Mouse (Mus musculus): ENCODE measurements around the gene Clcc1. TPM values are rescaled to one million over a fixed set of nuclear protein-coding genes. Genes with fewer than 3 reads are reported as not detected.
"Not testable (repeated sequence)": the region's sequence is repeated elsewhere in the genome, so short reads cannot be mapped to it uniquely, and the experiment has no call there.

Gene Clcc1
- 10 to 100 TPM; 27.0 to 31.0 TPM for total RNA-seq (2021)

DNA sequence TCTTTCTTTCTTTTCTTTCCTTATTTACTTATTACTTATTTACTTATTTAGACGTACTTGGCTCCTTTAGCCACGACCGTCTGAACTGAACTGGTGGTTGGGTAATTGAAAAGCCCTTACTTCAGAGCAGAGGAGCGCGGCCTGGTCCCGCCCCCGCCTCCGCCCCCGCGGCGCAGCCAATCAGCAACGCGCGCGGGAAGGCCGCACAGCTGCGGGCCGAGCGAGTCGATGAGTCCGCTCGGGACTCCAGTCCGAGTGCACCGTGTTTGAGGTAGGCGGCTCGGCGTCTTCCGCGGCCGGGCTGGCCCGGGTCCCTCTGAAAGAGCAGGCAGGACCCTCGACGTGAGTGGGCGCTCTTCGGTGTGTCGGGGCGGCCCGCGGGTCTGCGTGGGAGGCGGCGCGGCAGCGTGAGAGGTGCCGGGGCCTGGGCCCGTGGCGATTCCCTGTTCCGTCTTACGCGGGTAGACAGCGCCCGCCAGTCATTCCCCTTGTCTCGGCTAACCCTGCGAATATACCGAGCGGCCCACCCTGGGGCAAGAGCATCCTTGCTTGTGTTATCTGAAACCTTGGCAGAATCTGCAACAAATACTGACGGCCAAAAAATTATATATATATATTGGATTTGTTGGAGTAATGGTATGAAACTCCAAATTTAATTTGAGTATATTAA is at the start of gene Clcc1:
Gene Clcc1 (plus strand): TSS at position 204 of the 670 bp plus-strand sequence.
- peak; percentile 90 to 93 for DNase-seq (ENCODE audit: extremely low spot score in 1 of 2, low spot score in 1 of 2)

DNA sequence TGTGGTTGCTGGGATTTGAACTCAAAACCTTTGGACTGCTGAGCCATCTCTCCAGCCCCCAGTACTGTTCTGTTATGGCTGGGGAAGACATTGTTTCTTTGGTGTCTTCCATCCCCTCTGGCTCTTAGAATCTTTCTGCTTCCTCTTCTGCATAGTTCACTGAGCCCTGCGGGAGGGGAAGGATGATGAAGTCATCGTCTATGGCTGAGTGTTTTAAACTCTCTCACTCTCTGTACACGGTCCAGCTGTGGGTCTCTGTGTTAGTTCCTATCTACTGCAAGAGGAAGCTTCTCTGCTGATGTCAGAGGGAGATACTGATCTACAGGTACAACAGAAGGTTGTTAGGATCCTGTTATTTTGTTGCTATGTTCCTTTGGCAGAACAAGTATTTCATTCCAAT is 44.8 kb upstream of the Clcc1 start:
- no peak for DNase-seq (ENCODE audit: extremely low spot score in 1 of 2, low spot score in 1 of 2)

DNA sequence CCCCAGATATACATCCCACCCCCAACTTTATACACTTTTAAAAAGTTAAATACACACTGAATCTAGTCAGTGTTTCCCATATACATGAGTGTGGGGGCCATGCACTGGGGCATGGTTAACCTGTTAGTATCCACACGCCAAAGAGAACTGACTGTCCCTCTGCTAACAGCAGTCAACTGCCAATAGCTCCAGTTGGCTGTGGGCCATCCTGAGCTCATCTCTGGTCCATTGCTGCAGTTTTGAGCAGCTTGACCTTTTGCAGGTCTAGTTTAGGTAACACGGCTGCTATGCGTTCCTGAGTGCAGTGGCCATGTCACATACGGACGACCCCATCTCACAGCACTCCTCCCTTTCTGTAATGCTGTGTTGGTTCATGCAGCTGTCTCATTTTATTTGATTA is 19.0 kb upstream of the Clcc1 start:
- no peak for DNase-seq (ENCODE audit: extremely low spot score in 1 of 2, low spot score in 1 of 2)

DNA sequence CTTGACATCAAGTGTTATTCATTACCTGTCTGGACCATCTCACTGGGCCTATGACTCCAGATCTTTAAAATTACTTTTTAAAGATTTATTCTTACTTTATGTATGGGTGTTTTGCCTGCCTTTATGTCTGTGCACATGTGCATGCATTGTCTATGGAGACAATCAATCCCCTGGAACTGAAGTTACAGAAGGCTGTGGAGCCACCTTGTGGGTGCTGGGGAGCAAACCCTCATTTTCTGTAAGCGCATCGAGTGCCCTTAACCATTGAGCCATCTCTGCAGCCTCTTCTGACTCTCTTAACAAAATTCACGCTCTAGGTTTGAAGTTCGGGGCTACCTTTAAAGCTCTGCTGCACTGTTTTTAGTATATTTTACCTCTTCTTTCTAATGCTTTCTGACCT is 14.3 kb upstream of the Clcc1 start:
- DNase-seq (ENCODE audit: extremely low spot score in 1 of 2, low spot score in 1 of 2): no peak

DNA sequence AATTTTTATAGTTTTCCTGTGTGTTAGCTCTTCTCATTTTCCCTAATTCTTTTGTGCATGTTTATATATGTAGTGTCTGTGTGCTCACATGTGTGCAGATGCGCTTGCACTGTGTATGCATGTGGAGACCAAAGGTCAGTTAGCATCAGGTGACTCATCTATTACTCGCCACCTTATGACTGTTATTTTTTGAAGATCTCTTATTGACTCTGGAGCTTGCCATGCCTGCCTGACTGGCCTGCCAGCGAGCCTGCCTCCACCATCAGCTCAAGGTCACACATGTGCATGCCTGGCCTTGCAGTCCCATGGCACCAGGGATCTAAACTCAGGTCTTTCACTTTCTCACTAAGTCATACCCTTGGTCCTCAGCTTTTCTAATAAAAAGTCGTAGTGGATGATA is 12.7 kb upstream of the Clcc1 start:
- no peak for DNase-seq (ENCODE audit: extremely low spot score in 1 of 2, low spot score in 1 of 2)

DNA sequence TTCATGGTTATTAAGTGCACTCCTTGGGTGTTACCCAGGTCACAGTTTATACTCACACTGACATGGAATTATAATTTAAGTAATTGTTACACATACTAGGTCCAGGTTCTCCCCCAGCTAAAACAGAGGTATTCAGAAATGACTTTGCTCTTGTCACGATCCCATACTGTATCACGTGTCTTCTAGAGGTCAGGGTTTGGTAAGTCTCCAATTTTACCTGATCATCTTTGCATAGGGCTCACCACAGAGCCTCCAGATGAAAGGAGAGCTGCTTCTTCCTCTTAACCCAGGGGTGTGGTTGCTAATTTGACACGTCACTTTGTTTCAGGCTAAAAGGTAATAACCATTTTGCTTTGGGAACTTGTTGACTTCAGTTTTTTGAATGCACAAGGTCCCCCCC is 8.9 kb upstream of the Clcc1 start:
- no peak for DNase-seq (ENCODE audit: extremely low spot score in 1 of 2, low spot score in 1 of 2)

DNA sequence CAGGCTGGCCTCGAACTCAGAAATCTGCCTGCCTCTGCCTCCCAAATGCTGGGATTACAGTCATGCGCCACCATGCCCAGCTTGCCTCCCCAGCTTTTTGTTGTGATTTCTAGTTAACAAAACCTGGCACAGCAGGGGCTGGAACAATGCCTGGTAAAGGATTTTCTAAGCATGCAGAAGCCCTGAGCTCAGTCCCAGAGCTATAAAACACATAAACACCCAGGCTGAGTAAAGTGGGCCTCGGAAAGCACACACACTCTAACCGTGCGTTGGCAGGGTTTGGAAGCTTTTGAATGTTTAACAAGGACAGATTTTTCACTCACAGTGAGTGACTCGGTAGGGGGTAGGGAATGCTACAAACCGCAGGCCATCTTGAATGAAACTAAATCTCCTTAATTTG is 7.7 kb upstream of the Clcc1 start:
- DNase-seq (ENCODE audit: extremely low spot score in 1 of 2, low spot score in 1 of 2): peak in 1 of 2 experiments; percentile 16

DNA sequence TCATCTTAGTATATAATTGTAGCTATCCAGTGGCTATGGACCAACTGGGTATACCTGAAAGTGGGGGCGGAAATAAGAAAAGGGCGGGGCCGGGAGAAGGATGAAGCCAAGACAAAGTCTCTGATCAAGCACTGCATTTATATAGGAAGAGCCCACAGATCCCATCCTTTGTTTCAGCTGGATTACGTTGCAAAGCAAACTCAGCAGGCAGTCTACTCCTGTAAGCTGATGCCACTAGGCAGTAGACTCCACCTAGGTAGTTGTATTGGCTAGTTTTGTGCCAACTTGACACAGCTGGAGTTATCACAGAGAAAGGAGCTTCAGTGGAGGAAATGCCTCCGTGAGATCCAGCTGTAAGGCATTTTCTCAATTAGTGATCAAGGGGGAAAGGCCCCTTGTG is 6.0 kb upstream of the Clcc1 start:
- not testable (repeated sequence) for DNase-seq (ENCODE audit: extremely low spot score in 1 of 2, low spot score in 1 of 2)

DNA sequence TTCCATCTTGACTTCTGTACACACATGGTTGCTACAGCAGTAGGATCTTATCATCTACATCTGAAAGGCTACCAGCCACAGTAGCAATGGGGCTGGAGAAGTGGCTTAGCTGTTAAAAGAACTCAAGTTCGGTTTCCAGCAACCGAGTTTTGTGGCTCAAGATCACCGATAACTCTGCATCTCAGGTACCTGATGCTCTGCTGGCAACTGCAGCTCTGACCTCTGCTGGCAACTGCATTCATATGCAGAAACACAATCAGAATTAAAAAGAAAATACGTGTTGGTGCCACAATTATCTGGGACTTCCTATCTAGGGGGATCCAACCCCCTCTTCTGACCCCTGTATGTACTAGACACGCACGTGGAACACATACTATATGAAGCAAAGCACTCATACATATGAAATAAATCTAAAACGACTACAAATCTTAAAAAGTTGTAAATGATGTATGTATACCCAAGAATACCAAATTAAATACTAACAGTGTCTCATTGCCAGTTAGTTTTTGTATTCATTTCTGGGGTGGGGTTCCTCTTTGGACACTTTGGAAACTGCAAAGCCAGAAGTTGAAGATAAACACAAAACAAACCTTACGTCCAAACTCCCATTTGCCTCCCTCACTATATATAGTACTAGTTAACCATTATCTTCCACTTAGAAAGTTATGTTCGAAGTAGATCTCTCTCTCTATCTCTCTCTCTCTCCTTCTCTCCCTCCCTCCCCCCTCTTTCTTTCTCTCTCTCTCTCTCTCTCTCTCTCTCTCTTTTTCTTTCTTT is 659 bp upstream of the Clcc1 start:
- no peak for DNase-seq (ENCODE audit: extremely low spot score in 1 of 2, low spot score in 1 of 2)

DNA sequence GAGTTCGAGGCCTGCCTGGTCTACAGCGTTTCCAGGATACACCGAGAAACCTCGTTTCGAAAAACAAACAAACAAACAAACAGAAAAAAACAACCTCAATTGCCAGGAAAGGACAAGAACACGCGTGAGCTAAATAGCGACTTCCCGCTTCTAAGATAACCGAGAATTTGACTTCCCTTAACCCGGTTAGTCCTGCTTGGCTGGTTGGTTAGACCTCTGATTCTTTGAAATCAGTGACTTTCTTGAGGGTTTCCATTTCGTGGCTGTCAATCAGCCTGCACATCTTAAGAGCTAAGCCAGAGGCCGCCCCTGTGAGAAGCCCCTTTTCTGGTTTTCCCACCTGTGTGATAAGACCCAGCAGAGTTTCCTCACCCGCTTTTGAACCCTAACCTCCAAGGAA is 853 bp downstream of the Clcc1 start:
- DNase-seq (ENCODE audit: extremely low spot score in 1 of 2, low spot score in 1 of 2): no peak

DNA sequence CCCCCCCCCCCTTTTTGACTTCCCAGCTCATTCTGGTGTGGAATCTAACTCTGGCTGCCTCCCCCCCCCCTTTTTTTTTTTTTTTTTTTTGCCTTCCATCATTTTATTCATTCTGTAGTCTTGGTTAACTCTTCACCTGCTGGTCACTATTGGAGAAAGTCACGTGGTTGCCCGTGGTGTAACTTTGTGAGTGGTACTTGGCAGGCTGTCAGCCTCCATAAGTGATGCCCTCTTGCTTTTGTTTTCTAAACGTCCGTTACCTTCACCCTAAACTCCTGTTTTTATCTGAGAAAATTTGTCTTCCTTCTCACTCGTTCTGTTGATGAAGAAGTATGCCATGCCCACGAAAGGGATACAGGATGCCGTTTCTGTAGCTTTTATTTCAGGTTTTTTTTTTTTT is 1.8 kb downstream of the Clcc1 start:
- no peak for DNase-seq (ENCODE audit: extremely low spot score in 1 of 2, low spot score in 1 of 2)

DNA sequence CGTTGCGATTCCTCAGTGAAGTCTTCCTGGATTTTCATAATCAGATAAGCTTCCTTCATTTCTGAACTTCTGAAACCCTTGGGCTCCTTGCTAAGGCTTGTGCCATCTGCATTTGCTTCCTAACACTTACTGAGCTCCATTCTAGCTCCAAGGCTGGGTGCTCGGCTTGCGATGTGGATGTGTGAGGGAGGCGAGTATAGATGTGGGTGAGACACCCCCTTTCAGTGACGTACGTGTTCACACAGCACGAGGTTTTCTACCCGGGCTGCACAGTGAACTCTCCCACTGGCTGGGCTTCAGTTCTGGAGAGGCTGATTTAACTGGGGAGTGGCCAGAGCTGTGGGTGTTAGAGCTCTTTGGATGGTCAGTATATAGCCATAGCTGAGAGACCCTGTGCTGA is 4.9 kb downstream of the Clcc1 start:
- no peak for DNase-seq (ENCODE audit: extremely low spot score in 1 of 2, low spot score in 1 of 2)

DNA sequence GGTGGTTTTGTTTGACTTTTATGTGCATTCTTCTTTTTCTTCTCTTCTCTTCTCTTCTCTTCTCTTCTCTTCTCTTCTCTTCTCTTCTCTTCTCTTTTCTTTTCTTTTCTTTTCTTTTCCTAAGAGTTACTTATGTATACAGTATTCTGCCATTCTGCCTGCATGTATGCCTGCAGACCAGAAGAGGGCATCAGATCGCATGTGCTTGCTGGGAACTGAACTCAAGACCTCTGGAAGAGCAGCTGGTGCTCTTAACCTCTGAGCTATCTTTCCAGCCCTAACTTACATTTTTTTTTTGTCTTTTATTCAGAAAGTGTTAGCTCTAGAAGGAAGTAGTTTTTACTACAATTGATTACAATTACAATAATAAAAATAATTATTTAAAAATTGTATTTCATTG is 7.2 kb downstream of the Clcc1 start:
- no peak for DNase-seq (ENCODE audit: extremely low spot score in 1 of 2, low spot score in 1 of 2)

DNA sequence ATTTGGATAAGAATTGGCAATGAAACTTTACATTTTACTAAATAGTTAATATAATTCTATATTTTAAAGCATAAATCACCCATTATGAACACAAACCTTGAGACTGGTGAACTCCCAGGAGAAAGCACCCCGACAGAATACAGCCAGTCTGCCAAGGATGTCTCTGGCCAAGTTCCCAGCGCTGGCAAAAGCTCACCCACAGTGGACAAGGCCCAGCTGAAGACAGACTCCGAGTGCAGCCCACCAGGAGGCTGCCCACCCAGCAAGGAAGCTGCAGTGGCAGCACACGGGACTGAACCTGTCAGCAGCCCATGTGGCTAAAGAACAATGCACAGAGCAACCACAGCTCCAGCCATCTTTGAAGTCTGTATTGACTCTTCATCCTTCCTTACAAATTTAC is 22.9 kb downstream of the Clcc1 start:
- DNase-seq (ENCODE audit: extremely low spot score in 1 of 2, low spot score in 1 of 2): no peak

DNA sequence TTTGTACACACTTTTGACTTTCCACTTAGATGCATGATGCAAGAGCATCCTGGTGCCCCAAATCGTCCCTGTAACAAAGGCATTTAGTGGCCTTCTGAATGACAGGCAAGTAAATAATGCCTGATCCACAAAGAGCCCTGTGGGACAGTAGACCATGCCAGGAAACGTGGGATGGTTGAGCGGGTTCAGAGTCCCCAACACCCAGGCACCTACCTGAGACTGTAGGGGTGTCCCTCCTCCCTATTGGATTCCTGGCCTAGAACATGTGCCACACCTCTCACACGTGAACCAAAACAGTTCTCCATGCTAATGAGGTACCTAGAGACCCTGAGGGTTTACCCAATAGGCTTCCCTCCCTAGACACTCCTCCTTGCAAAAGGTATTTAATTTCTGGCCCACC is 27.3 kb downstream of the Clcc1 start:
- DNase-seq (ENCODE audit: extremely low spot score in 1 of 2, low spot score in 1 of 2): no peak

DNA sequence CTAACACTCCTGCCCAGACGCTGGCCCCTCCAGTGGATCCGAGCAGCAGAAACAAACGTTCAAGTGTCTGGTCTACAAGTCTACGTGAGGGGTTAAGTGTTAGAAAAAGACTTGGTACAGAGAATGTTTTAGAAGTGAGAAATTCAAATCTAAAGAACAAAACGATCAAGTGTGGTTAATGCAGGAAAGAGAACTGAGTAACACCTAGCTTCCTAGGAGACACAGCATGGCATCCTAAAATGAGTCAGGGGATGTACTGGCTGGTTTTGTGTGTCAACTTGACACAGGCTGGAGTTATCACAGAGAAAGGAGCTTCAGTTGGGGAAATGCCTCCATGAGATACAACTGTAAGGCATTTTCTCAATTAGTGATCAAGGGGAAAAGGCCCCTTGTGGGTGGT is 29.9 kb downstream of the Clcc1 start:
- not testable (repeated sequence) for DNase-seq (ENCODE audit: extremely low spot score in 1 of 2, low spot score in 1 of 2)

DNA sequence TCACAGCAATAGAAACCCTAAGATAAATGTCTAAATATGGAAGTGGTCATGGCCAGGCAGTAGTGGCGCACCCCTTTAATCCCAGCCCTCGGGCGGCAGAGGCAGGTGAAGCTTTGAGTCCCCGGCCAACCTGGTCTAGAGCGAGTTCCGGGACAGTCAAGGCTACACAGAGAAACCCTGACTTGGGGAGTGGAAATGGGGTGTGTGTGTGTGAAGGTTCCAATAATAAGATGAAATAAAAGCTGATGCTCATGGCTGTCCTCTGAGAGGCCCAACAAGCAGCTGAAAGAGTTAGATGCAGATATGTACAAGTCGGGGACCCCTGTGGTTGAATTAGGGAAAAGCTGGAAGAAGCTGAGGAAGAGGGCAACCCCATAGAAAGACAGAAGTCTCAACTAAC is 32.0 kb downstream of the Clcc1 start:
- DNase-seq (ENCODE audit: extremely low spot score in 1 of 2, low spot score in 1 of 2): no peak

DNA sequence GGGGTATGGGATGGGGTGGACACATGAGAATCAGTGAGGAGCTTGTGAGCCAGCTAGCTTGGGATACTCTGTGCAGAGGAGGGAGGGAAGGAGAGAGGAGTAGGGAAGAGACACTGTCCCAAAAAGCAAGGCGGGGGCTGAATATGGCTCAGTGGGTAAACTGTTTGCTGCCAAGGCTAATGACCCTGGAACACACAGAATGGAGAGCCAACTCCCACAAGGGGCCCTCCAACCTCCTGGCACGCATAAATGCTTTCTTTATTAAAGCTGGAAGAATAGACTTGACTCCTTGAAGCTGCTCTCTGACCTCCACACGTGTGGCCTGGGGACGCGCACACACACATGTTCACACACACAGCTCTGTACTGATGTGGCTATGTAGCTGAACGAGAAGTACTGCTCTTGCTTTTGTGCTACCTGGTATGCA is 35.3 kb downstream of the Clcc1 start:
- no peak for DNase-seq (ENCODE audit: extremely low spot score in 1 of 2, low spot score in 1 of 2)

DNA sequence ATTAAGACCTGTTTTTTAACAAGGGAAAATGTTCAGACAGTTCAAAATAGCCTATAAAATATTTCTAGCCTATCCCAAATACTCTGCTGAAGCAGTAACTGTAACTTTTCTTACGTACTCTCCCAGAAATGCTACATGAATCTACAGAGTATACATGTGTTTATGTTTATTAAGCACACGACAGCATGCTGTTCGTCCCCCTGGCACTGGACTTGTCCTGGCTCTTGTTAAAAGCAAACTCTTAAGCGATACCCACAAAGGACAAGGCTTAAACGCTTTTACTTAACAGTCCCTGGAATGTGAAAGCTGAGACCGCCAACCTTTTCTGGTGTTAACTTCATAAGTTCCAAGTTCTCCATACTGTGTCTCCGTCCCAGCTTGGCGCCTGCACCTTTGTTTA is 35.7 kb downstream of the Clcc1 start:
- no peak for DNase-seq (ENCODE audit: extremely low spot score in 1 of 2, low spot score in 1 of 2)

DNA sequence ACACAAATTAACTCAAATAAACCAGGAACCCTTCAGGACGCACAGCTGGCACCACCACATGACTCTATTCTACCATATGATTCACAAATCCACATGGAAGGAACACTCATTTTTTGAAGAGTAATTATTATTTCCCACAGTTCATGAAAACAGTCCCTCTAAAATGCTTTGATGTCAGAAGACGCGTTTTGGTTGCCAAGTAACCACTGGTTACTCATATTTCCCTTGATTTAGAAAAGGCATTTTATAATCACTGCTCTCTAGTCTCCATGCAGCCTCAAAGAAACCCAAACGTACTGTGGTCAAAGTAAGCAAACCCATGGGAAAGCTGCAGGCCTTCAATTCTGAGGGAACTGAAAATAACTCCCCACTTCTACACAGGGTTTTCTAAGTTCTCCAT is 36.3 kb downstream of the Clcc1 start:
- DNase-seq (ENCODE audit: extremely low spot score in 1 of 2, low spot score in 1 of 2): no peak

DNA sequence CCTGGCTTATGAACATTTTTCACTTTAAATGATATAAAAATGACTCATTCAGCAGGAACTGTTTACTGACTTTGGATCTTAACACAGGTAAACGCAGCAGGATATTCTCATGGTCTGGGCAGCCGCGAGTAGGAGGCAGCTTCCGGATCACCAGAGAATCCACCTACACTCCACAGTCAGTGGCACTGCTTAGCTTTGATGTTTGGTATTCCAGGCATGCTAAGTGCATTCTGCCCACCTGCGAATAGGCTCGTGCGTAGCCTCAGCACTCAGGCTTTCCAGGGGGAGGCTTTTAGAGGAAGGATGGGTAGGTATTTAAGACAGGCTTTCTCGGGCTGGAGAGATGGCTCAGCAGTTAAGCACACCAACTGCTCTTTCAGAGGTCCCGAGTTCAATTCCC is 40.6 kb downstream of the Clcc1 start:
- DNase-seq (ENCODE audit: extremely low spot score in 1 of 2, low spot score in 1 of 2): no peak

DNA sequence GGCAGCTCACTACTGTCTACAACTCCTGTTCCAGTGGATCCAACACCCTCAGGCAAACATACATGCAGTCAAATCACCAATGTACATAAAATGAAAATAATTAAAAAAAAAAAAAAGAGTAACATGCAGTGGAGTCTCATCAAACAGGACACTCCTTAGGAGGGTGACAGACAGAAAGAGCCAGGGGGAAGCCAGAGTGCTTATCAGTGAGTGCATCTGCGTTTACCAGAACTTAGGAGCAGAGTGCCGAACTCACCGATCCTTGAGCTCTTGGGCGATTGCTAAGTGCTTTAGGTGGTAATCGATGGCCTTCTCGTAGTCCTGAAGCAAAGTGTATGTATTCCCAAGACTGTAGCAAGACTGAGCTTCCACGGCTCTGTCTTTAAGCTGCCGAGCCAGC is 44.9 kb downstream of the Clcc1 start:
- DNase-seq (ENCODE audit: extremely low spot score in 1 of 2, low spot score in 1 of 2): no peak
